Mouse (Mus musculus): ENCODE results near the gene Zdhhc22. TPM values are rescaled to one million over a fixed set of nuclear protein-coding genes. Genes with fewer than 3 reads are reported as not detected.
A peak's percentile ranks its signal among the peaks of the same experiment; 100 is the strongest.

Zdhhc22 gene
- total and polyA plus RNA-seq, 2 experiments from 2014 or later, result not detected

- DNase-seq (ENCODE audit: low spot score) (no peak), ATAC-seq (ENCODE audit: insufficient read depth, low read depth) (no peak)
- Histone ChIP-seq H3K27ac (ENCODE audit: low read depth) (no peak overlapping the region), H3K9ac (replicated peaks; ENCODE audit: low read depth, low read length) (no peak overlapping the region), H3K4me2 (ENCODE audit: low read depth, low read length) (no peak overlapping the region), H3K4me1 (ENCODE audit: control insufficient read depth, insufficient read depth) (peaks cover 17% of the 10 kb centered on the region; the same call in 1 of the 2 replicates), H3K36me3 (replicated peaks; ENCODE audit: control insufficient read depth, insufficient read depth, low read length) (no peaks in the 10 kb centered on the region), H3K27me3 (ENCODE audit: control insufficient read depth, insufficient read depth, low read length) (no peaks in the 10 kb centered on the region), H3K9me3 (replicated peaks; ENCODE audit: control insufficient read depth, low read length) (no peaks in the 10 kb centered on the region), H3K4me3 (ENCODE audit: low read depth, low read length) (no peak overlapping the region)
- WGBS, result 63% methylated on average over 8 of the region's 8 CpGs
- no peak for TF ChIP-seq CTCF (IDR thresholded peaks at IDR 0.05; ENCODE audit: low read depth)
- TF ChIP-seq EP300 (IDR thresholded peaks at IDR 0.05; ENCODE audit: low read depth), result no peak
These were observed 54.4 kb downstream of the Zdhhc22 start for GRCm38 (mm10) chr12:86935692-86936282.

- Histone ChIP-seq H3K9me3 (replicated peaks; ENCODE audit: control insufficient read depth, low read length) (no peaks in the 10 kb centered on the region), H3K4me1 (ENCODE audit: control insufficient read depth, insufficient read depth) (peaks cover 17% of the 10 kb centered on the region; the same call in 1 of the 2 replicates), H3K36me3 (replicated peaks; ENCODE audit: control insufficient read depth, insufficient read depth, low read length) (no peaks in the 10 kb centered on the region), H3K4me3 (ENCODE audit: low read depth, low read length) (no peak overlapping the region), H3K27ac (ENCODE audit: low read depth) (no peak overlapping the region), H3K4me2 (ENCODE audit: low read depth, low read length) (no peak overlapping the region), H3K27me3 (ENCODE audit: control insufficient read depth, insufficient read depth, low read length) (no peaks in the 10 kb centered on the region), H3K9ac (replicated peaks; ENCODE audit: low read depth, low read length) (no peak overlapping the region)
- DNase-seq (ENCODE audit: low spot score), result no peak
- TF ChIP-seq CTCF (IDR thresholded peaks at IDR 0.05; ENCODE audit: low read depth) (no peak), EP300 (IDR thresholded peaks at IDR 0.05; ENCODE audit: low read depth) (no peak)
- ATAC-seq (ENCODE audit: insufficient read depth, low read depth), result no peak
- WGBS, result 43% methylated on average over 1 of the region's 1 CpGs
These were observed 55.5 kb downstream of the Zdhhc22 start for GRCm38 (mm10) chr12:86934748-86935147.

- ATAC-seq (ENCODE audit: insufficient read depth, low read depth) (peak; percentile 58), DNase-seq (ENCODE audit: low spot score) (peak; percentile 35)
- Histone ChIP-seq H3K27ac (ENCODE audit: low read depth) (peak overlapping the region; percentile 41), H3K9ac (replicated peaks; ENCODE audit: low read depth, low read length) (no peak overlapping the region), H3K4me1 (ENCODE audit: control insufficient read depth, insufficient read depth) (peaks cover 17% of the 10 kb centered on the region; the same call in 1 of the 2 replicates), H3K9me3 (replicated peaks; ENCODE audit: control insufficient read depth, low read length) (0 out of 2 replicates have a peak, but pooled peaks cover 3% of the 10 kb centered on the region), H3K36me3 (replicated peaks; ENCODE audit: control insufficient read depth, insufficient read depth, low read length) (no peaks in the 10 kb centered on the region), H3K4me2 (ENCODE audit: low read depth, low read length) (no peak overlapping the region), H3K27me3 (ENCODE audit: control insufficient read depth, insufficient read depth, low read length) (no peaks in the 10 kb centered on the region), H3K4me3 (ENCODE audit: low read depth, low read length) (no peak overlapping the region)
- 49% methylated on average over 6 of the region's 6 CpGs for WGBS
- no peak for TF ChIP-seq CTCF (IDR thresholded peaks at IDR 0.05; ENCODE audit: low read depth)
- TF ChIP-seq EP300 (IDR thresholded peaks at IDR 0.05; ENCODE audit: low read depth), result no peak
These were observed 57.7 kb downstream of the Zdhhc22 start for GRCm38 (mm10) chr12:86932575-86932952.

DNA sequence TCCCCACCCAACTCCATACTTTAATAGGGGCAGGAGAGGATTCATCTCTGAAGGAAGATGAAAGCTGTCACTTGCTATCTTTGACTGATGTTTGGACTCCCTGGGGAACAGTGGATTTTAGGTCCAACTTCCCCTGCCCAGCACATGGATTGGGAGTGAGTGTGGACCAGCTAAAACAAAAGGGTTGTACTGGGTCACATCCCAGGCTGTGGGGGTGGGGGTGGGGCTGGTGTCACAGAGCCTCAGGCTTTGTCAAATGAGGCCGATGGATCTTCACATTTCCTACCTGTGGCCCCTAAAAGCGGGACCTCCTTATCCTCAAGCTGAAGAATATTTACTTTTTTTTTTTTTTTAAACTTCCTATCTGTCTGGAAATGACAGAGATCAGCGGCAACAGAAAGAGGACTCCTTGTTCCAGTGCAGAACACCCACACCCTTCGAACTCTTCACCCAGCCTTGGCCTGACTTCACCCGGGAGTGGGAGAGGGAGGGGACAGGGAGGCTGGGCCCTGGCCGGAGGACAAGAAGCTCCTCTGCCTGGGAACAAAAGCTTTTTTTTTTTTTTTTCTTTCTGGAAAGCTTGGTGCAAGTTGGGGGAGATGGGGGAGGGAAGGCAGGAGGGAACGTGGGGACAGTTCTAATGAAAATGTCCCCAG, 58.2 kb downstream of the Zdhhc22 start:
- Histone ChIP-seq H3K27ac (ENCODE audit: low read depth) (peak overlapping the region; percentile 48), H3K9ac (replicated peaks; ENCODE audit: low read depth, low read length) (no peak overlapping the region), H3K4me2 (ENCODE audit: low read depth, low read length) (no peak overlapping the region), H3K9me3 (replicated peaks; ENCODE audit: control insufficient read depth, low read length) (0 out of 2 replicates have a peak, but pooled peaks cover 3% of the 10 kb centered on the region), H3K27me3 (ENCODE audit: control insufficient read depth, insufficient read depth, low read length) (no peaks in the 10 kb centered on the region), H3K4me3 (ENCODE audit: low read depth, low read length) (no peak overlapping the region), H3K36me3 (replicated peaks; ENCODE audit: control insufficient read depth, insufficient read depth, low read length) (no peaks in the 10 kb centered on the region), H3K4me1 (ENCODE audit: control insufficient read depth, insufficient read depth) (peaks cover 17% of the 10 kb centered on the region; the same call in 1 of the 2 replicates)
- DNase-seq (ENCODE audit: low spot score) (peak; percentile 60), ATAC-seq (ENCODE audit: insufficient read depth, low read depth) (peak; percentile 87)
- TF ChIP-seq CTCF (IDR thresholded peaks at IDR 0.05; ENCODE audit: low read depth) (no peak), EP300 (IDR thresholded peaks at IDR 0.05; ENCODE audit: low read depth) (peak; percentile 77; the same call in 1 of the 2 replicates)
- WGBS, result 25% methylated on average over 7 of the region's 7 CpGs

GRCm38 (mm10) chr12:86930934-86931729, 59.1 kb downstream of the Zdhhc22 start:
- no peaks in the 10 kb centered on the region for H3K36me3 ChIP-seq (replicated peaks; ENCODE audit: control insufficient read depth, insufficient read depth, low read length)
- ATAC-seq (ENCODE audit: insufficient read depth, low read depth) (no peak), DNase-seq (ENCODE audit: low spot score) (no peak)
- no peak overlapping the region for H3K4me3 ChIP-seq (ENCODE audit: low read depth, low read length)
- TF ChIP-seq EP300 (IDR thresholded peaks at IDR 0.05; ENCODE audit: low read depth) (no peak), CTCF (IDR thresholded peaks at IDR 0.05; ENCODE audit: low read depth) (no peak)
- H3K9me3 ChIP-seq (replicated peaks; ENCODE audit: control insufficient read depth, low read length), result 0 out of 2 replicates have a peak, but pooled peaks cover 3% of the 10 kb centered on the region
- H3K27me3 ChIP-seq (ENCODE audit: control insufficient read depth, insufficient read depth, low read length), result no peaks in the 10 kb centered on the region
- H3K4me2 ChIP-seq (ENCODE audit: low read depth, low read length), result no peak overlapping the region
- peaks cover 14% of the 10 kb centered on the region; the same call in 1 of the 2 replicates for H3K4me1 ChIP-seq (ENCODE audit: control insufficient read depth, insufficient read depth)
- WGBS, result 72% methylated on average over 6 of the region's 6 CpGs
- peak overlapping the region; percentile 48; the same call in 1 of the 2 replicates for H3K27ac ChIP-seq (ENCODE audit: low read depth)
- no peak overlapping the region for H3K9ac ChIP-seq (replicated peaks; ENCODE audit: low read depth, low read length)

Small RNA genes lying within 50 kb of the gene (microRNA-seq; reads per million reads assigned to microRNA genes)
- gene Gm25847, result not detected

Other genes starting within 250 kb of the Zdhhc22 start
- 74.0 and 88.5 TPM in 2 replicates for gene Irf2bpl, start 105.6 kb downstream of the Zdhhc22 start, total RNA-seq (2014; rRNA removed; ENCODE audit: low replicate concordance)
- gene Irf2bpl, start 105.6 kb downstream of the Zdhhc22 start, polyA plus RNA-seq (2015; fragmentation: Nextera tagmentation; extraction: Ambion mirVana), result 26.4 and 30.0 TPM in 2 replicates
- gene Cipc, start 43.4 kb downstream of the Zdhhc22 start, total RNA-seq (2014; rRNA removed; ENCODE audit: low replicate concordance), result 26.2 and 41.6 TPM in 2 replicates
- 18.7 and 20.9 TPM in 2 replicates for gene Cipc, start 43.4 kb downstream of the Zdhhc22 start, polyA plus RNA-seq (2015; fragmentation: Nextera tagmentation; extraction: Ambion mirVana)
- gene Tmem63c, start 30.9 kb upstream of the Zdhhc22 start, total RNA-seq (2014; rRNA removed; ENCODE audit: low replicate concordance), result not detected in 2 replicates
- gene Tmem63c, start 30.9 kb upstream of the Zdhhc22 start, polyA plus RNA-seq (2015; fragmentation: Nextera tagmentation; extraction: Ambion mirVana), result not detected in 2 replicates
- gene Ngb, start 112.1 kb upstream of the Zdhhc22 start, total RNA-seq (2014; rRNA removed; ENCODE audit: low replicate concordance), result 0.12 TPM in 1 of 2 replicates, not detected in the other
- gene Ngb, start 112.1 kb upstream of the Zdhhc22 start, polyA plus RNA-seq (2015; fragmentation: Nextera tagmentation; extraction: Ambion mirVana), result 0.11 TPM in 1 of 2 replicates, not detected in the other
- 39.6 and 62.9 TPM in 2 replicates for gene Gstz1, start 156.7 kb upstream of the Zdhhc22 start, total RNA-seq (2014; rRNA removed; ENCODE audit: low replicate concordance)
- 33.8 and 36.2 TPM in 2 replicates for gene Gstz1, start 156.7 kb upstream of the Zdhhc22 start, polyA plus RNA-seq (2015; fragmentation: Nextera tagmentation; extraction: Ambion mirVana)
- 22.7 and 25.3 TPM in 2 replicates for gene Pomt2, start 157.5 kb upstream of the Zdhhc22 start, total RNA-seq (2014; rRNA removed; ENCODE audit: low replicate concordance)
- 6.5 and 7.7 TPM in 2 replicates for gene Pomt2, start 157.5 kb upstream of the Zdhhc22 start, polyA plus RNA-seq (2015; fragmentation: Nextera tagmentation; extraction: Ambion mirVana)
- gene Samd15, start 209.3 kb upstream of the Zdhhc22 start, total RNA-seq (2014; rRNA removed; ENCODE audit: low replicate concordance), result not detected in 2 replicates
- 0.46 and 0.59 TPM in 2 replicates for gene Samd15, start 209.3 kb upstream of the Zdhhc22 start, polyA plus RNA-seq (2015; fragmentation: Nextera tagmentation; extraction: Ambion mirVana)
- 3.7 and 3.9 TPM in 2 replicates for gene Tmed8, start 210.0 kb upstream of the Zdhhc22 start, total RNA-seq (2014; rRNA removed; ENCODE audit: low replicate concordance)
- gene Tmed8, start 210.0 kb upstream of the Zdhhc22 start, polyA plus RNA-seq (2015; fragmentation: Nextera tagmentation; extraction: Ambion mirVana), result 0.62 and 0.89 TPM in 2 replicates
- not detected in 2 replicates for gene Noxred1, start 248.3 kb upstream of the Zdhhc22 start, total RNA-seq (2014; rRNA removed; ENCODE audit: low replicate concordance)
- gene Noxred1, start 248.3 kb upstream of the Zdhhc22 start, polyA plus RNA-seq (2015; fragmentation: Nextera tagmentation; extraction: Ambion mirVana), result 0.30 and 0.37 TPM in 2 replicates

Data from heart, postnatal 0 days (tissue).